Comparison of ENCODE assay signal across 27 mouse cellular contexts in the genomic region with DNA sequence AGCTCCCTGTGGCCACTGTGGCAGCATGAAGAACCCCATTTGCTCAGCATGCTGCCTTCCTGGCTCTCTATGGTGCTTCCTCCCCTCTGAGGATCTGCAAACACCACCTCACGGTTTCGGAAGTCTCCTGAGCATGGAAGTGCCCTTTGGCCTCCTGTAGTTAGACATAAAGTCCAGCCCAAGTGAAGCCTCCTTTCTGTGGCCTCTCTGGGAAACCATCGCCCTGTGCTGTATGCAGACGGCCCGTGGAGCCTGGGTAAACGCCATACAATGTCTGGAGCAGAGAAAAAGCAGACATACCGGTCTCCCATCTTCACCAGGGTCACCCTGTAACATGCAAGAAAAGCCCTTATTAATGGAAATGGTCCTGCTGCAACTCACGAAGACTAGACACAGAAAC. TPM values are rescaled to one million over a fixed set of nuclear protein-coding genes. Genes with fewer than 3 reads are reported as not detected.
DNase-seq lines count a peak whose midpoint lies in the region; ATAC-seq and TF ChIP-seq lines count a peak whose summit lies in the region.
"Had no signal": no experiment of that assay in that cellular context is flagged by ENCODE, and none has a peak within 500 bp of the region (broad histone marks: within the 10 kb centered on the region; RNA-seq: fewer than 3 reads in every experiment).

No protein-coding gene starts in this region.

- TF ChIP-seq POLR2A in kidney, adult 2 months (IDR thresholded peaks at IDR 0.05; ENCODE audit: low read depth, low read length) = no peak

- no peak for DNase-seq in hindbrain, embryonic 10.5 days (ENCODE audit: low spot score)
- DNase-seq in kidney, adult 2 months = peak; percentile 90
- no peak for DNase-seq in kidney, postnatal 0 days (ENCODE audit: low spot score)
- peak; percentile 27 to 59 for DNase-seq in kidney, postnatal 4 days
- DNase-seq in B cell, adult 2 months = no peak
- DNase-seq in ovary, postnatal 36 days (ENCODE audit: low spot score) = no peak
- DNase-seq: adrenal gland, postnatal 10 days; cerebellum, adult 11 months; cerebellum, adult 9-10 months; cerebellum, postnatal 36 days; gastrocnemius, postnatal 36 days; heart, adult 18-20 months; lung, postnatal 36 days; right cerebral cortex, postnatal 14 days; thymus, postnatal 4 days had no signal

- H3K27me3 ChIP-seq in hindbrain, embryonic 12.5 days = no peaks in the 10 kb centered on the region
- no peaks in the 10 kb centered on the region for H3K27me3 ChIP-seq in hindbrain, embryonic 10.5 days (ENCODE audit: insufficient read depth, poor library complexity, severe bottlenecking)
- no peaks in the 10 kb centered on the region for H3K27me3 ChIP-seq in kidney, adult 2 months (replicated peaks; ENCODE audit: control insufficient read depth, insufficient read depth, low read length)
- no peaks in the 10 kb centered on the region for H3K27me3 ChIP-seq in kidney, postnatal 0 days (ENCODE audit: insufficient read depth, low read length)
- H3K27me3 ChIP-seq in heart, embryonic 12.5 days (replicated peaks) = no peaks in the 10 kb centered on the region
- H3K27me3 ChIP-seq: embryonic facial prominence, embryonic 12.5 days; lung, embryonic 15.5 days; neural tube, embryonic 12.5 days; Patski had no signal

- 89% methylated on average over 8 of the region's 8 CpGs for WGBS in hindbrain, embryonic 12.5 days
- 87% methylated on average over 8 of the region's 8 CpGs for WGBS in hindbrain, embryonic 10.5 days
- 56% methylated on average over 8 of the region's 8 CpGs for WGBS in kidney, adult 2 months
- WGBS in kidney, postnatal 0 days = 69% methylated on average over 8 of the region's 8 CpGs
- WGBS in heart, embryonic 12.5 days = 82% methylated on average over 8 of the region's 8 CpGs

- no peaks in the 10 kb centered on the region for H3K9me3 ChIP-seq in hindbrain, embryonic 12.5 days (replicated peaks)
- no peaks in the 10 kb centered on the region for H3K9me3 ChIP-seq in hindbrain, embryonic 10.5 days
- no peaks in the 10 kb centered on the region for H3K9me3 ChIP-seq in kidney, postnatal 0 days (replicated peaks; ENCODE audit: low read length)
- no peaks in the 10 kb centered on the region for H3K9me3 ChIP-seq in heart, embryonic 12.5 days (replicated peaks)
- H3K9me3 ChIP-seq: embryonic facial prominence, embryonic 12.5 days; G1E; lung, embryonic 15.5 days; neural tube, embryonic 12.5 days had no signal

- no peak overlapping the region for H3K9ac ChIP-seq in hindbrain, embryonic 12.5 days
- H3K9ac ChIP-seq in kidney, postnatal 0 days (ENCODE audit: low read depth, low read length) = no peak overlapping the region
- no peak overlapping the region for H3K9ac ChIP-seq in heart, embryonic 12.5 days
- H3K9ac ChIP-seq: embryonic facial prominence, embryonic 12.5 days; lung, embryonic 15.5 days; neural tube, embryonic 12.5 days had no signal

- H3K36me3 ChIP-seq in hindbrain, embryonic 12.5 days = peaks cover 9% of the 10 kb centered on the region; the same call in 1 of the 2 replicates
- peaks cover 71% of the 10 kb centered on the region for H3K36me3 ChIP-seq in hindbrain, embryonic 10.5 days
- no peaks in the 10 kb centered on the region for H3K36me3 ChIP-seq in kidney, adult 2 months (ENCODE audit: control insufficient read depth, insufficient read depth, low read length)
- H3K36me3 ChIP-seq in kidney, postnatal 0 days (ENCODE audit: insufficient read depth, low read length) = peaks cover 38% of the 10 kb centered on the region
- H3K36me3 ChIP-seq in heart, embryonic 12.5 days = peaks cover 65% of the 10 kb centered on the region

- peak overlapping the region; percentile 4; the same call in 1 of the 2 replicates for H3K27ac ChIP-seq in hindbrain, embryonic 12.5 days
- H3K27ac ChIP-seq in hindbrain, embryonic 10.5 days = no peak overlapping the region
- H3K27ac ChIP-seq in kidney, adult 2 months (ENCODE audit: insufficient read depth, low read depth, low read length) = peak overlapping the region; percentile 82
- H3K27ac ChIP-seq in kidney, postnatal 0 days = peak overlapping the region; percentile 60
- no peak overlapping the region for H3K27ac ChIP-seq in heart, embryonic 12.5 days (ENCODE audit: poor library complexity, severe bottlenecking)
- H3K27ac ChIP-seq: embryonic facial prominence, embryonic 12.5 days; lung, embryonic 15.5 days; neural tube, embryonic 12.5 days had no signal

- H3K4me2 ChIP-seq in hindbrain, embryonic 12.5 days (replicated peaks) = no peak overlapping the region
- H3K4me2 ChIP-seq in kidney, postnatal 0 days (ENCODE audit: low read length) = no peak overlapping the region
- H3K4me2 ChIP-seq in heart, embryonic 12.5 days = no peak overlapping the region
- H3K4me2 ChIP-seq: embryonic facial prominence, embryonic 12.5 days; heart, embryonic 11.5 days; lung, embryonic 15.5 days; midbrain, embryonic 11.5 days; neural tube, embryonic 12.5 days had no signal

- no peak overlapping the region for H3K4me3 ChIP-seq in hindbrain, embryonic 12.5 days
- H3K4me3 ChIP-seq in hindbrain, embryonic 10.5 days = no peak overlapping the region
- H3K4me3 ChIP-seq in kidney, adult 2 months (ENCODE audit: insufficient read depth, low read depth, low read length) = no peak overlapping the region
- no peak overlapping the region for H3K4me3 ChIP-seq in kidney, postnatal 0 days (replicated peaks; ENCODE audit: low read depth, low read length)
- no peak overlapping the region for H3K4me3 ChIP-seq in heart, embryonic 12.5 days
- H3K4me3 ChIP-seq: embryonic facial prominence, embryonic 12.5 days; lung, embryonic 15.5 days; myocyte; neural tube, embryonic 12.5 days had no signal

- no peak for TF ChIP-seq CTCF in kidney, adult 2 months (conservative IDR thresholded peaks at IDR 0.05; ENCODE audit: insufficient read depth, insufficient read length, low read depth, low read length)
- TF ChIP-seq CTCF in kidney, postnatal 0 days (IDR thresholded peaks at IDR 0.05; ENCODE audit: low read depth) = no peak

- ATAC-seq in hindbrain, embryonic 12.5 days (ENCODE audit: low FRiP score) = no peak
- 0 out of 2 replicates have a peak, but pooled peaks have one; percentile 21 for ATAC-seq in kidney, postnatal 0 days (replicated peaks; ENCODE audit: low FRiP score, low read depth)
- no peak for ATAC-seq in heart, embryonic 12.5 days (ENCODE audit: insufficient number of reproducible peaks, low FRiP score)
- ATAC-seq: forebrain, embryonic 14.5 days; hindbrain, embryonic 16.5 days; Patski had no signal

- no peaks in the 10 kb centered on the region for H3K4me1 ChIP-seq in hindbrain, embryonic 12.5 days
- 0 out of 2 replicates have a peak, but pooled peaks cover 7% of the 10 kb centered on the region for H3K4me1 ChIP-seq in hindbrain, embryonic 10.5 days (replicated peaks)
- H3K4me1 ChIP-seq in kidney, adult 2 months (ENCODE audit: control insufficient read depth, insufficient read depth, low read length) = peaks cover 3% of the 10 kb centered on the region; the same call in 1 of the 2 replicates
- H3K4me1 ChIP-seq in kidney, postnatal 0 days (replicated peaks; ENCODE audit: insufficient read depth, low read length) = no peaks in the 10 kb centered on the region
- H3K4me1 ChIP-seq in heart, embryonic 12.5 days (replicated peaks) = 0 out of 2 replicates have a peak, but pooled peaks cover 3% of the 10 kb centered on the region
- H3K4me1 ChIP-seq: embryonic facial prominence, embryonic 12.5 days; neural tube, embryonic 12.5 days had no signal

RNA-seq across cellular contexts. Expression of a gene that starts 46.9 kb away (rescaled TPM):
- 30.5 and 32.5 TPM in 2 replicates for polyA plus RNA-seq in hindbrain, embryonic 12.5 days (2016; fragmentation: Nextera tagmentation; extraction: Ambion mirVana)
- polyA plus RNA-seq in hindbrain, embryonic 10.5 days (2016; fragmentation: Nextera tagmentation; extraction: Ambion mirVana) = 32.4 and 32.7 TPM in 2 replicates
- 245 and 351 TPM in 2 replicates for polyA plus RNA-seq in kidney, adult 2 months (2012; rRNA removed)
- 48.0 and 51.5 TPM in 2 replicates for polyA plus RNA-seq in kidney, postnatal 0 days (2015; fragmentation: Nextera tagmentation; extraction: Ambion mirVana)
- polyA plus RNA-seq in heart, embryonic 12.5 days (2016; fragmentation: Nextera tagmentation; extraction: Ambion mirVana) = 12.9 and 15.4 TPM in 2 replicates

Comparison
In these comparisons a context has a peak if more than half of its experiments do, and no peak if none do; other contexts are left out.
1. H3K27ac ChIP-seq: peak in hindbrain, embryonic 12.5 days (single experiment), kidney, adult 2 months (single experiment) and kidney, postnatal 0 days (single experiment); none in hindbrain, embryonic 10.5 days (single experiment) and heart, embryonic 12.5 days (single experiment).
2. DNase-seq: peak in kidney, adult 2 months (single experiment) and kidney, postnatal 4 days (2 of 2); none in hindbrain, embryonic 10.5 days (single experiment), kidney, postnatal 0 days (single experiment), B cell, adult 2 months (0 of 2) and ovary, postnatal 36 days (single experiment).